Mouse (Mus musculus) spleen, postnatal 10 days (tissue): Measurements from ENCODE around the gene Asb4.
"Not testable (repeated sequence)": the region's sequence is repeated elsewhere in the genome, so short reads cannot be mapped to it uniquely, and the experiment has no call there.

Source experiments
- DNase-seq, 2 experiments: peaks; one replicate each; pipeline ENCODE4 v3.0.0; 2021 to 2022; ENCODE audit warnings: low spot score in 2 of 2

Gene Asb4

DNA sequence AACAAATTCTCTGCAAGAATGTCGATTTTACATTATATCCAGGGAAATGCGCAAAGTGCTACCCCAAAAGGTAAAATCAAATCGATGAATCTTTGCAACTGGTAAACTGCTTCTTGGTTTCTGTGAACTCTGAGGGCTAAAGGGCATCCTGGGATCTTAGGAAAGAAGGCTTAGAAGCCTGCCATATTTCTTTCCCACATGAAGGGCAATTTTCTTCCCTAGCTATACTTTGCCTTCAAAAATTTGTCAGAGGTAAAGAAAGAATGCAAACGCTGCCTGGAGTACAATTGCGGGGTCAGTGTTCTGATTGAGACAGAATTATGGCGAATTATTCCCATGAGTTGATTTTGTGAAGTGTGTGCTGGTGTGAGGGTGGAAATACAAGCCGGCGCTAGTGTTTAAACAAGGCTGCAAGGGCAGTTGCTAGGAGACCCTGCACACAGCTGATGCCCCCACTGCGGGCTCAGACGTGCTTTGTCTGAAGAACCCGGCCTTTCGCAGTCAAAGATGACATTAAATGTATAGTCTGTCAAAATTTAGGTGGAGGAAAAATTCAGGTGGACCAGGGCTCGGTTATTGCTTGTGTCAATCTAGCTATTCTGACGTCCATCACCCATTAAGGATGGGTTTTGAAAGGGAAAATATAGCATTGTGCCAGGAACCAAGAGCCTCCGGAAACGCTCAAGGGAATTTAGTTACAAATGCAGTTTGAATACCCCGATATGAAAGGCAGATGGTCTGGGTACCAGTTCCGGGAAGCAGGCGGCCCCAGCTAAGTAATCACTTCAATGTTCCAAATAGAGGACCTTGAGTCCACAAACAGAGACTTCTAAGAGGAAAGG, at the start of gene Asb4:
Asb4 (plus strand) TSS at position 51 of the 842 bp plus-strand sequence.
- no peak for DNase-seq

DNA sequence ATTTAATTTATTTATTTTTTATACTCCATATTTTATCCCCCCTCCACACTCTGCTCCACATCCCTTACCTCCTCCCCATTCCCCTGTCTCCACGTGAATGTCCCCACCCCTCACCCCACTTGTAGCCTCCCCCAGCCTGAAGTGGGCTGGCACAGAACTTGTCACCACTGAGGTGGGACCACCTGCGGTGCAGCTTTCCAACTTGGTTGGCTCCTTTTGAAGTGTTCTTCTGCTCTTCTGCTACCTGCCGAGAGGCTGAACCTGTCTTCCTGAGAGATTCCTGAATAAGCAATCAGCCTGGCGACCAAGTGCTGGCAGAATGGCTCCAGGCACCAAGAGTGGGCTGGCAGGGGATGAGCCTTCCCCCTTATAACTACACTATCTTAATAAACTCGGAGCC, 49.2 kb upstream of the Asb4 start:
- no peak for DNase-seq

DNA sequence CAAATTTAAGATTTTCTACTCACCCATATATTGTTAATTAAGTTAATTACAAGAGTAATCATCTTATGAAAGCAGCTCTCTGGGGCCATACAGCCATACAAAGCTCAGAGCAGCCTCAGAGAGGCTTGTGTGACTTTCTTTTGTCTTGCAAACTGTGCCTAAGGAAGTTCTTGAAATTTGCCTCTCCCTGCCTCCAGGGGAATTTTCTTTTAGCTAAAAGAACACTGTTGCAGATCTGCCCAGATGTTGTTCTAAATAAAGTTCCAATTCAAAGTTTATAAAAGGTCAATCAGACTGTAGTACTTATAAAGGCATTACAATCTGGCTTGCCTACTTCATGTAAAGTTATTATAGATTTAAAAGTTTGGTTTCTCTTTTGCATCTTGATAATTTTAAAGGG, 47.2 kb upstream of the Asb4 start:
- DNase-seq = not testable (repeated sequence)

DNA sequence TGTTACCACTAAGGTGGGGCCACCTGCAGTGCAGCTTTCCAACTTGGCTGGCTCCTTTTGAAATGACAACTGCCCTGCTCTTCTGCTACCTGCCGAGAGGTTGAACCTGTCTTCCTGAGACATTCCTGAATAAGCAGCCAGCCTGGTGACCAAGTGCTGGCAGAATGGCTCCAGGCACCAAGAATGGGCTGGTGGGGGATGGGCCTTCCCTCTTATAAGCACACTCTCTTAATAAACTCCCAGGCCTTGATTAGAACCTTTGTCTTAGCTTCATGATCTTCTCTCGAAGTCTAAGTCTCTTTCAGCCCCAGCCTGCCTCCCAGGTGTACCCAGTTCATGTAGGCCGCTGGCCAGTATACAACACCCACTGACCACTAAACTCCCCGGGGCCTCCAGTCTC, 44.4 kb upstream of the Asb4 start:
- DNase-seq = not testable (repeated sequence)

DNA sequence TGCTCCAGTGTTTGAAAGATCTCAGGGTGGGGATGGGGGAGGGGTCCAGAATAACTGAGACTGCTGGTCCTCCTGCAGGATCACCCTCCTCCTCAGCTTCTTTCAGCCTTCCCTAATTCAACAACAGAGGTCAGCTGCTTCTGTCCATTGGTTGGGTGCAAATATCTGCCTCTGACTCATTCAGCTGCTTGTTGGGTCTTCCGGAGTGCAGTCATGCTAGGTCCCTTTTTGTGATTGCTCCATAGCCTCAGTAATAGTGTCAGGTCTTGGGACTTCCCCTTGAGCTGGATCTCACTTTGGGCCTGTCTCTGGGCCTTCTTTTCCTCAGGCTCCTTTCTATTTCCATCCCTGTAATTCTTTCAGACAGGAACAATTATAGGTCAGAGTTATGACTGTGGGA, 43.9 kb upstream of the Asb4 start:
- DNase-seq = not testable (repeated sequence)

DNA sequence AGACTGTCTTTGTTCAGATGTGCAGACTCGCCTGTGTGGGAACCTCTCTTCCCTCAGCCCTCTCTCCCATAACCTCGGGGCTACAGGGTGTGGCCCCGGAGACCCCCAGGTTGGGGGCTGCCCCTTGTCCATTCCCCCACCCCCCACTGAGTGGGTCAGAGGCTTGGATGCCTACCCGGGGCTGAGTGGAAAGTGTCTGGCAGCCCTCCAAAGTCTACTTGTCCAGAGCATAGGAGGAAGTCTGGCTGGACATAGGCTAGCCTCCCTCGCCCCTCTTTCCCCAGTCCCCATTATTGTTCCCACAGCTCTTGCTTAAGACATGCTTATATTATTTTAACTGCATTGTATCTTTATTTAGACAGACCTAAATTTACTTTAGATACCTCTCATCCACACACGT, 38.9 kb upstream of the Asb4 start:
- DNase-seq = no peak

DNA sequence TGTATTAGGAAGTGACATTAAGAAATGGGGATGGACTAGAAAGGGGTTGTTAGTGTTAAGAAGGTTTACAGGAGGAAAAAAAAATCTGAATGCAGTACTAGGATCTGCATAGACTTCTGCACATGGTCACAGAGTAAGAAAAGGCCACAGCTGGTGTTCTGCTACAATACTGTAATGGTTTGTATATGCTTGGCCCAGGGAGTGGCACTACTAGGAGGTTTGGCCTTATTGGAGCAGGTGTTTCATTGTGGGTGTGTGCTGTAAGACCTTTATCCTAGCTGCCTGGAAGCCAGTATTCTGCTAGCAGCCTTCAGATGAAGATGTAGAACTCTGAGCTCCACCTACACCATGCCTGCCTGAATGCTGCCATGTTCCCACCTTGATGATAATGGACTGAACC, 25.3 kb upstream of the Asb4 start:
- no peak for DNase-seq

DNA sequence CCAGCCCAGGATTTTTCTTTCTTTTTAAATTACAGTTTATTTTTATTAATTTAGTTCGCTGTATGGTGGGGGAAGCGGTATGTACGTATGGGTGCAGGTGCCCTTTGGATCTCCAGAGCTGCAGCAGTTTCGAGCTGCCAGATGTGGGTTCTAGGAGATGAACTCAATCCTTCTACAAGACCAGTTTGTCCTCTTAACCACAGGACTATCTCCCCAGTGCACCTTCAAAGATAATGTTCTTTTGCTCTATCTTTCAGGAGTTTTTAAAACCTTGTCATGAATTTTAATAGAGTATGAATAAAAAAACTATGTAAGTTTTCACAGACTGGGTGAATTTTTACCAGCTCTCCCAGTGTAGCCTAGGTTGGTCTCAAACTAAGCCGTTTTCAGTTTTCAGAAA, 22.8 kb upstream of the Asb4 start:
- no peak for DNase-seq

DNA sequence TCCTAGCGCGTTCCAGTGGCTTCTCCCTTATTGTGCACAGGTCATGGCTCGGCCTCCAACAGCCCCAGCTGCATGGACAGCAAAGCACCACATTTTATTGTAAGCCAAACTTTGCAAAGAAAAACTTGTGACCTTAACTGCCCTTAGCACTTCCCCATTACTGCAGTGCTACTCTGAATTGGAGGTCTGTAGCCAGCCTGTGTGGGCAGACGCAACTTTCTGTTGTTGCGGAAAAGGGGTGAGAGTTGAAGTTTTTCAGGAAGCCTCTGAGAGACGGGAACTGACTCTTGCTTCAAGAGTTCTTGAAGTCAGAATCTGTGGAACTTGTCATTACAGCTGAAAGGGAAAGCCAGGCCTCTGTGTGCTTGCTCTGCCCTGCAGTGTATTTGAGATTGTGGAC, 21.2 kb upstream of the Asb4 start:
- DNase-seq = no peak

DNA sequence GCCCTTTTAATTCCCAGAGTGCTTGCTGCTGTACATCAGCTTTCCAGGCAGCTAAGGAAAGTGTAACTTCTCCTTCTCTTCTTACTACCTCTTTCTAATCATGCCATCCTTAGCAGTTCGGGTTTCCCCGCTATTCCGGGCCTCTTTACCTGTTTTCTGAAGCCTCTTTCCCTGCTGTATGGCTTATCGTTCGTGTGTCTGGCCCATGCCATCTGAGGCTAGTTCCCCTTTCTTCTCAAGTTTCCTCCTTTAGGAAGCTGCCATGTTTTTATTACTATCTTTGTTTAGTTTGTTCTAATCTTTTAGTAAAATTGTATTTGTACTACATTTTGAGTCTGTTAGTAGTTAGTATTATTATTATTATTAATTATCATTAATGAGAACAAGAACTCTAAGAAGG, 17.3 kb upstream of the Asb4 start:
- DNase-seq = no peak

DNA sequence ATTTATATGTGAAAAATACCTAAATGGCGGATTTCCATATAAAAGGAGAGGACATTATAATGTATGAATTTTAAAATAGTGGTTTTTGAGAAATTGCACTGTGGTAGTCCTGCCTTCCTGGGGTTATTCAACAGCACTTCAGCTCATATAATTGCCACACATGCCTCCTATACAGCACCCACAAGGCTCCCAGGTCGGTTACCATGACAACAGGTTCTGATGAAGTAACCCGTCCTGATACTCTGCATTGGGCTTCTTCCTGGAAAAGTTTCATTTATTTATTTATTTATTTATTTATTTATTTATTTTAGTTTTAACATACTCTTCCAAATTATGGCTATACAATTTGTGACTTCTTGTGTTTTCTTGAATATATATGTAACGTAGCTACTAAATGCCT, 6.3 kb upstream of the Asb4 start:
- DNase-seq = no peak

DNA sequence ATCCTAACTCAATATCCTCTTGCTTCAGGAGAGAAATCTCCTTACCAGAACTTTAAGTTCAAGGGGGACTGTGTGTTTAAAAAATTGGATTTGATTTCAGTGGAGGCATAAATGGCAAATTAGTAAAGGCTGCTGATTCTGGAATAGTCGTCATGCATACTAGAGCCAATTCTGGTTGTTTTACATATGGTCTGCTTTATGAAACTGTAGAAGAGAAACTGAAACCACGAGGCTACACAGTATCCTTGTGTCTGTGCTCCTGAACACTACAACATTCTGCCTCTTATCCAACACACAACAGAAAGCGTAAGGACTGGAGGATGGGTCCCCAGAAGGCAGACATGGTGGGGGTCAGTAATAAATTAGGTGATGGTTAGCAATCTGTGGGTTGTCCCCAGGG, 4.1 kb upstream of the Asb4 start:
- no peak for DNase-seq

DNA sequence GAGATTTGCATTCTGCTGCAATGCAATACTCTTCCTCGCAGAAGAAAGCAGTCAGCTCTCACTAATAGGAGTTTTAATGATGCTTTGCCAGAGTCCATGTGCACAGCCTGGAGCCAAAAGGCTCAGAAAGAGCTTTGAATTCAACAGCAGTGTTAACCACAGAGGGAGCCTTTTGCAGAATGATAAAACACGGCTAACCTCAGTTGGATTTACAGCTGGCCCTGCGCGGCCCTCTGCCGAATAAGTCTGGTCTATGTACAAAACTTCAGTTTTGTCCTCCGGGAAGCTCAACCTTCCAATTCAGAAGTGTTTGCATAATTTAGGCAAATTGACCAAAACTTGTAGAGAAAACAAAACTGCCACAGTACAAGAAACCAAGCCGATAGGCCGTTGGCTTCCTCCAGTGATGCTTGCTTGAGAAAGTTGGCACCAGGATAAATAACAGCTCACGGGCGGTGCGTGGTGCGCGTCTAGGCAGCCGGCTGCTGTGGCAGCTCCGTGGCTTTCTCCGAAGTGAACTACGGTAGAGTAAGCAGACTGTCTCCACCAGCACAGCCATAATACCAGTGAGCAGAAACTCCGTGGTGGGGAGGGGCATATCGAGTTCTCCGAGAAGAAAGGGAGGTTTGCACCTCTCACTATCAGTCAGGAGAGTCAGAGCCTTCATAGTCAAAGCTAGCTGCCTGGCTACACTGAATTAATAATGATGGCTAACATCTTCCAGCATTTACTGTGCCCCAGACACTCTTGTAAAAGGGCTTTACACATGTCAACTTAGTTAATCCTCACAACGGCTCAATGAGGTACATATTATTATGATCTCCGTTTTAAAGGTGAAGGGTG, 3.2 kb upstream of the Asb4 start:
- DNase-seq = peak in 1 of 2 experiments; percentile 25

DNA sequence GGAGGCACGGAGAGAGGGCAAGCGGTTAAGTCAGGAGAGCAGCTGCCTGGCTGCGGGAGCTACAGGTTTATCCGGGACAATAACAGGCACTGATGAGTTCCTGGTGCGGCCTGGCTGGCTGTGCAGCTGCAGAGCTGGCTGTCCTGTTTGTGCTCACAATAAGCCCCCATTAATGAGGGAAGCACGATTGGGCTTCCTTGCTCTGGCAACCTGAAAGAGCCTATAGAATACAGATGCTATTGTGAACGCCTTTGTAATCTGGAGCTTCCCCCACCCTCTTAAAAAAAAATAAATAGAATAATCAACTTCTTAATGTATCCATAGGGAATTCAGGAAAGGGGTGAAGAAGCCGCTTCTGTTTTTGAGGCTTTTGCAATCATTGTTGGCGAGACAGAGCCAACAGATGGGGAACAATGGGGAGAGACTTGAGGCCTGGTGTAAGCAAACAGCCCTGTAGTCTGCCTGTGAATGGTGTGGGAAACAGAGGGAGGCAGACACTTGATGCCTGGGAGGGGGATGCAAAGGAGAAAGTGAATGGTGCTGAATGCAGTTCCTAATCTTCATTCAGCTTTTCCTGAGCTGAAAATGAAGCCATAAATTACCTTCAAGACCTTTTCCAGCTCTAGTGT, 2.4 kb upstream of the Asb4 start:
- DNase-seq = no peak

DNA sequence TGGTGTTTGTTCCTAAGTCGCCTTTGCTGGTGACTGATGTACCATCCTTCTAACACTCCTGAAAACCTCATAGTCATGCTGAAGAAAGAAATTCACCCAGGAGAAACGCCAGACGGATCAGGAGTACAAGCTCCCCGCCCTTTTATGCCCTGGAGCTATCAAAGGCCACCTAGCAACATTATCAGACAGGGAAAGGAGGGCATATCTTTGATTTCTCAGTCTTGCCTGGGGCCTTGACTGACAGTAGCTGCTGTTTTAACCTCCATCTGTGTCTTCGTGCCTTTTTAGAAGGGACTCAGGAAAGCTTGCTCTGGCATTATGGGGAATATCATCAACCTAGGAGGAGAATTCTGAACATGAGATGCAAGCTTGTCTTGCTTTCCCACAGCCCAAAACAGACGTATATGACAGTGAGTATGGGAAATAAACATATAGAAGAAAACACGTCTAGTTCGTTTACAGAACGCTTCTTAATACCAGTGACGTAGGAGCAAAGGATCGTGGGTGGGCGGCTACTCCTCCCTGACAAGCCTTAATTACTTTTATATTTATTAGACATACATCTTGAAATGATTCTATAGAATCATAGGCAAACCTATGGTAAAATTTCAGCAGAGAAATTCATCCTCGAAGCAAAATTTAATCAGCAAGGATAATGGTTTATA, 1.1 kb upstream of the Asb4 start:
- no peak for DNase-seq

DNA sequence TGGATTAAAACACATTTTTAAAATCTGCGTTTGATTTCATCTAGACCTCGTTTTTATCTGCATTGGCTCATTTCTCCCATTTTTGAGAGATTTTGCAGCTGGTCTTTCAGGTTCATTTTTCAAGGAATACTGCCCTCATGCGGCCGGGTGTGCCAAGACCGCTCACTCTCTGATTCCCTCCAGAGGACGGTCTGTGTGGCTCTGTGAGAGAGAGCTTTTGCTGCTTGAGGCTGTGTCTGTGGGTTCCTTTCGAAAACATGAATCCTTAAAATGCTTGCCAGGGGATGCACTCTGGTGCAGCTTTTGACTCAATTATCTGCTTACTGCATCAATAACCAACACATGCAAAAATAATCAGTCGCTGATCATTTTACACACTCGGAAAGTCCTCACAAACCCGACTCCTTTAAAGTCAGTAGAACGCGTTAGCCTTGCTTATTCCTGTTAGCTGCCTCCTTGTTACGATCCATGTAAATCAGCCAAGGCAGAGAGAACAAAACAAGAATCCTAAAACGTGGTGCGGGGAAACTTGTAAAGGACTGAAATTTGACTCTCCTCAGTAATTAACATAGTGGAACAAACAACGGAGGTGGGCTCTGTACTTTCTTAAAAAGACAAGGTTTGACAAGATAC, 487 bp upstream of the Asb4 start:
- DNase-seq = peak; percentile 60 to 84

DNA sequence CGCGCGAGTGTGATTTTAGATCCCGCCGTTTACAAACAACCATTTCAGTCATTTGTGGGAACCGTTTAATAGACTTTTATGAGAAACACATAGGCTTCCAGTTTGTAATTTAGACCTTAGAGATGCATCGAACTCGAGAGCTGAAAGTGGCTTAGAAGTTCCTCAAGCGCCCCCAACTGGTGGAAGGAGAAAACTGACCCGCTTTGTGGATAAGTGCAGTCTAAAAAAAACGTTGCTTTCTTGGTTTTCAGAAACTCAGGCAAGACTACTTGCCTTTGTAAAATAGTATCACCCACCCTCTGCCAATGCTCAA, 948 bp downstream of the Asb4 start:
- DNase-seq = peak; percentile 40 to 76

DNA sequence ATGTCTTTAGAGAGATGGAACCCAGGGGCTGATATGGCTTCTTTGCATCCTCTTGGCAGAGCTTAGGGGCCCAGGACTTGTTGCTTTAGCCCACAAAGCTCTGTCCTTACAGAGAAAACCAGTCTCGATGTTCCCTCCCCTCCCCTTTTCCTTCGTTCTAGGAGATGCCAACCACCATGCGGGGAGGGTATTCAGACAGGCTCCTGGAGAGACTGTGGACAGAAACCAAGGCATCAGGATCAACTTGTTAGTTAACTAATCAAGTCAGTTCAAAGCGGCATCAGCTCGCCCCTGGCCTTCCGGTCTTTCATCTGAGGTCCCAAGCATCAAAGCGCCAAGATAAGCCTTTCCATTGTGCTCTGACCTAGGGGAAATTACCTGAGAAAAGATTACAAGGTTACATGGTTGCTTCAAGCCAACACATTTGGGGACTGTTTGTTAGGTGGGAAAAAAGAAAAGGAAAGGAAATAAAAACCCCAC, 2.0 kb downstream of the Asb4 start:
- no peak for DNase-seq

DNA sequence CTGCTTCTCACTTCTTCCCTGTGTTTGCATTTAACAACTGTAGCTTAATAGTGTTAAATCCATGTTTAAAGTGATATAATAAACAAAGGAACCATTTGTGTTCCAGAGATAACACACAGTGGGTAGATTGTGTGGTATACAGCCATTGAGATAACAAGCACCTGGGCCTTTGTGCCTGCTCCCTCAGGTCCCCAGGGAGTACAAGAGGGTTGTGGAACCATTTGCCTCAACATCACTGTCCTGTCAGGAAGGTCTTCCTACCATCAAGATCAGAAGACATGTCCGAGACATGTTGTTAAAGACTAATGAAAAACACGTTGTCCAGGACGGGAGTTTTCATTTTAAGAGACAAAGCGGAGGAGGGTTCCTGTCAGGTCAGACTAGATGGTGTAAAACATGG, 3.3 kb downstream of the Asb4 start:
- no peak for DNase-seq

DNA sequence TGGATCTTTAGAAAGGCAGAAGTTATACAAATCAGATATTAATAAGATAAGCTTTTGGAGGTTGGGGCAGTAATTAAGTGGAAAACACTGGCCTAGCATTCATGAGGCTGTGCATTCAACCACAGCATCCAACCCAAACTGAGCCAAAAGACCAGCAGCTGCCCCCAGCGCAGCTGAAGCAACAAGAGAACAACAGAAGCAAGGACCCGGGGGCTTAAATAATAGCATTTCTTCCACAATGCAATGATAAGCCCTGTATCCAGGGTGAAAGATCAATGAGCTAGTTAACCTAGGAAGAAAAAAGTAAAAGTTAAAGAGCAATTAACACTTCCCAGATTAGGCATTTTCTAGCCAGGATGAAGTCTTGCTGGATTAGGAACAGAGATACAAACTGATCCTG, 4.2 kb downstream of the Asb4 start:
- DNase-seq = no peak

DNA sequence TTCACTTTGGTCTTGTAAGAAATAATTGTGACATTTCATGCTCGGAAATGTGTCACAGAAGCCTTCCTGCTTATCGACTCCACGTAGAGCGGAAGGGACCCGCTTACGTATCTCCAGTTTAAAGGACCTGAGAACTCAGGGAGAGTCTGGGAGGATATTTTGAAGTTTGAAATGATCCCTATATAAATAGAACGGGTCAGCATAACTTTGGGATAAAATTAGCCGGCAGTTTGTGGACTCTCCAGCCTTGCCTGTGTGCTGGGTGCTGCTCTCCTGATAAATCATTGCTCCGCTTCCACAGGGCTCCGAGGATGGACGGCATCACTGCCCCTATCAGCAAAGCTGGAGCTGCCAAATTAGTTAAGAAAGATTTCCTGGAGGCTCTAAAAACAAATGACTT, 7.1 kb downstream of the Asb4 start:
- DNase-seq = no peak

DNA sequence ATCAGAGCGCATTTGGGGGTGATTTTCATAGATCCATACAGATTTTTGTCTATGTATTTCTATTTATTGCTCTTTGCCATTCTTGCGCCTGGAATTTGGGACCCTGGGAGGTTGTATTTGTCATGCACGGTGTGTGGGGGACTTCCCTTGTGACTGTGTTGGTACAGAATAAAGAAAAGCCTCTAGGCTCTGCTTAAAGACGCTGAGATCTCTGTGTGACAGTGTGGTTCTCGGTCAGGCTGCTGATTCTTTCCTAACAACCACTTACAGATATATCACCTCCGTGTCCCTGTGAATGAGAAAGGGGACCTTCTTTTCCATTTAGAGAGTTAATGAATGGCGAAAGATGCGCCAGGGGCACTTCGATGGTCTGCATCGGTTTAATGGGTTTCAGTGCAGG, 7.8 kb downstream of the Asb4 start:
- no peak for DNase-seq
